In the genomic region with DNA sequence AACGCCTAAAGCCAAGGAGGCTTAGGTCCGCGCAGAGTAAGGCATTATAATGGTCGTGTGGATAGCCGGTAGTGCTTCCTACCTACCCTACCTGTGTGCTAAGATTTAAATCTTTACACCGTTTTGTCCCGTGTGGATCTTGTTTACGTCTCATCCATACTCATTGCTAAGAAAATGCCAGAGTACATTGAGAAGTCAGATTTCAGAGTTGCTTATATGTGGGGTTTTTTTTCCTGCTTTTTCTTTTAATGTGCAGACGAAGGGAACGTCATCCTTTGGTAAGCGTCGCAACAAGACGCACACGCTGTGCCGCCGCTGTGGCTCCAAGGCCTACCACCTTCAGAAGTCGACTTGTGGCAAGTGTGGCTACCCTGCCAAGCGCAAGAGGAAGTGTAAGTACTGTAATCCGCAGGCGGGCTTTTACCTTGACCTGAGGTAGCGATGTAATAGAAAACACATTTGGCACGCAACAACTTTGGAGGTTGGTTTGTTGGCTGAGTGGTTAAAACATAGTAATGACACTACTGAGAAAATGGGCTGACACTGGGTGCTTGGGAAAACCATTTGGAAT, we compare ENCODE assay signal across 1 mouse cellular context.
TF ChIP-seq lines count a peak whose summit lies in the region.

No protein-coding gene starts in this region.

TF ChIP-seq in ES-E14, 5 proteins besides CTCF, POLR2A, EP300 and RAD21 (continued from another document):
- TF ChIP-seq ZC3H11A (IDR thresholded peaks at IDR 0.05; ENCODE audit: borderline replicate concordance, low read depth, low read length) = no peak
- TF ChIP-seq CHD2 (IDR thresholded peaks at IDR 0.05; ENCODE audit: low read depth, low read length) = no peak
